Comparison of ENCODE assay signal across 16 mouse cellular contexts in genomic region chrX:168977776-168978175, GRCm38 (mm10).
DNase-seq lines count a peak whose midpoint lies in the region; ATAC-seq and TF ChIP-seq lines count a peak whose summit lies in the region.
"Had no signal": no experiment of that assay in that cellular context is flagged by ENCODE, and none has a peak within 500 bp of the region (broad histone marks: within the 10 kb centered on the region; RNA-seq: fewer than 3 reads in every experiment).

No protein-coding gene starts in this region.

- no peak for TF ChIP-seq POLR2A in heart, adult 2 months (IDR thresholded peaks at IDR 0.05; ENCODE audit: insufficient read depth, low read depth, low read length)
- no peak for TF ChIP-seq POLR2A in cerebellum, adult 2 months (IDR thresholded peaks at IDR 0.05; ENCODE audit: borderline replicate concordance, insufficient read depth, low read length)

- H3K4me1 ChIP-seq in heart, embryonic 10.5 days = no peaks in the 10 kb centered on the region; the same call in 1 of the 2 replicates
- H3K4me1 ChIP-seq in heart, adult 2 months (ENCODE audit: control insufficient read depth, insufficient read depth, low read length) = no peaks in the 10 kb centered on the region
- no peaks in the 10 kb centered on the region for H3K4me1 ChIP-seq in midbrain, embryonic 14.5 days (ENCODE audit: control insufficient read depth, insufficient read depth, low read length)
- no peaks in the 10 kb centered on the region for H3K4me1 ChIP-seq in midbrain, embryonic 15.5 days
- H3K4me1 ChIP-seq in cerebellum, adult 2 months (ENCODE audit: control insufficient read depth, insufficient read depth, low read length) = no peaks in the 10 kb centered on the region
- no peaks in the 10 kb centered on the region for H3K4me1 ChIP-seq in forebrain, embryonic 15.5 days
- H3K4me1 ChIP-seq: embryonic facial prominence, embryonic 13.5 days; forebrain, embryonic 13.5 days had no signal

- no peaks in the 10 kb centered on the region for H3K79me2 ChIP-seq in heart, adult 2 months (replicated peaks; ENCODE audit: control insufficient read depth, insufficient read depth, low read length)

- H3K9me3 ChIP-seq in heart, embryonic 10.5 days = no peaks in the 10 kb centered on the region
- no peaks in the 10 kb centered on the region for H3K9me3 ChIP-seq in midbrain, embryonic 14.5 days (ENCODE audit: control insufficient read depth, low read length)
- no peaks in the 10 kb centered on the region for H3K9me3 ChIP-seq in midbrain, embryonic 15.5 days
- no peaks in the 10 kb centered on the region for H3K9me3 ChIP-seq in forebrain, embryonic 15.5 days
- H3K9me3 ChIP-seq: embryonic facial prominence, embryonic 13.5 days; forebrain, embryonic 13.5 days had no signal

- no peak for ATAC-seq in midbrain, embryonic 14.5 days (ENCODE audit: low FRiP score, low TSS enrichment)
- ATAC-seq in midbrain, embryonic 15.5 days (replicated peaks) = no peak
- peak; percentile 27; the same call in 1 of the 2 replicates for ATAC-seq in granulocyte monocyte progenitor cell, adult 5-6 weeks (replicated peaks; ENCODE audit: poor library complexity, severe bottlenecking)
- ATAC-seq in forebrain, embryonic 15.5 days (replicated peaks) = no peak
- ATAC-seq: forebrain, embryonic 13.5 days; hindbrain, postnatal 0 days had no signal

- H3K36me3 ChIP-seq in heart, embryonic 10.5 days = no peaks in the 10 kb centered on the region
- no peaks in the 10 kb centered on the region for H3K36me3 ChIP-seq in heart, adult 2 months (ENCODE audit: control insufficient read depth, insufficient read depth, low read length)
- no peaks in the 10 kb centered on the region for H3K36me3 ChIP-seq in midbrain, embryonic 14.5 days (ENCODE audit: control insufficient read depth, insufficient read depth, low read length)
- H3K36me3 ChIP-seq in midbrain, embryonic 15.5 days (replicated peaks) = no peaks in the 10 kb centered on the region
- H3K36me3 ChIP-seq in forebrain, embryonic 15.5 days = no peaks in the 10 kb centered on the region
- H3K36me3 ChIP-seq: embryonic facial prominence, embryonic 13.5 days had no signal

- H3K4me3 ChIP-seq in heart, embryonic 10.5 days = no peak overlapping the region
- no peak overlapping the region for H3K4me3 ChIP-seq in heart, adult 2 months
- H3K4me3 ChIP-seq in midbrain, embryonic 14.5 days (replicated peaks; ENCODE audit: low read depth, low read length) = no peak overlapping the region
- no peak overlapping the region for H3K4me3 ChIP-seq in midbrain, embryonic 15.5 days
- no peak overlapping the region for H3K4me3 ChIP-seq in cerebellum, adult 2 months (replicated peaks; ENCODE audit: insufficient read depth, low read depth, low read length)
- no peak overlapping the region for H3K4me3 ChIP-seq in forebrain, embryonic 15.5 days
- H3K4me3 ChIP-seq: embryonic facial prominence, embryonic 13.5 days; forebrain, embryonic 13.5 days; layer of hippocampus, adult 2 months had no signal

- no peak for TF ChIP-seq EP300 in heart, adult 2 months (IDR thresholded peaks at IDR 0.05; ENCODE audit: insufficient read depth, low read depth, low read length)

- WGBS in heart, embryonic 10.5 days = 59% methylated on average over 3 of the region's 3 CpGs
- 49% methylated on average over 3 of the region's 3 CpGs for WGBS in heart, adult 2 months
- WGBS in midbrain, embryonic 14.5 days = 56% methylated on average over 3 of the region's 3 CpGs
- WGBS in midbrain, embryonic 15.5 days = 56% methylated on average over 3 of the region's 3 CpGs
- WGBS in cerebellum, adult 2 months = 20% methylated on average over 3 of the region's 3 CpGs
- 69% methylated on average over 3 of the region's 3 CpGs for WGBS in forebrain, embryonic 15.5 days

- no peak overlapping the region for H3K4me2 ChIP-seq in midbrain, embryonic 14.5 days (ENCODE audit: low read length)
- H3K4me2 ChIP-seq in midbrain, embryonic 15.5 days = no peak overlapping the region
- no peak overlapping the region for H3K4me2 ChIP-seq in forebrain, embryonic 15.5 days (replicated peaks)
- H3K4me2 ChIP-seq: embryonic facial prominence, embryonic 13.5 days; forebrain, embryonic 13.5 days had no signal

- H3K27me3 ChIP-seq in heart, embryonic 10.5 days (ENCODE audit: insufficient read depth, poor library complexity, severe bottlenecking) = no peaks in the 10 kb centered on the region
- no peaks in the 10 kb centered on the region for H3K27me3 ChIP-seq in heart, adult 2 months (ENCODE audit: control insufficient read depth, insufficient read depth, low read length)
- H3K27me3 ChIP-seq in midbrain, embryonic 14.5 days (ENCODE audit: control insufficient read depth, insufficient read depth, low read length) = peaks cover 4% of the 10 kb centered on the region; the same call in 1 of the 2 replicates
- 0 out of 2 replicates have a peak, but pooled peaks cover 3% of the 10 kb centered on the region for H3K27me3 ChIP-seq in midbrain, embryonic 15.5 days (replicated peaks)
- no peaks in the 10 kb centered on the region for H3K27me3 ChIP-seq in cerebellum, adult 2 months (ENCODE audit: control insufficient read depth, insufficient read depth, low read length)
- no peaks in the 10 kb centered on the region for H3K27me3 ChIP-seq in forebrain, embryonic 15.5 days
- H3K27me3 ChIP-seq: forebrain, embryonic 13.5 days had no signal

- no peak for TF ChIP-seq CTCF in heart, adult 2 months (IDR thresholded peaks at IDR 0.05)
- TF ChIP-seq CTCF in cerebellum, adult 2 months (IDR thresholded peaks at IDR 0.05; ENCODE audit: borderline replicate concordance, insufficient read depth, low read depth, low read length) = no peak

- H3K27ac ChIP-seq in heart, embryonic 10.5 days = no peak overlapping the region
- no peak overlapping the region for H3K27ac ChIP-seq in heart, adult 2 months
- no peak overlapping the region for H3K27ac ChIP-seq in midbrain, embryonic 14.5 days (replicated peaks; ENCODE audit: low read depth, low read length)
- no peak overlapping the region for H3K27ac ChIP-seq in midbrain, embryonic 15.5 days
- no peak overlapping the region for H3K27ac ChIP-seq in cerebellum, adult 2 months (ENCODE audit: insufficient read depth, low read length)
- no peak overlapping the region for H3K27ac ChIP-seq in forebrain, embryonic 15.5 days (replicated peaks)
- H3K27ac ChIP-seq: embryonic facial prominence, embryonic 13.5 days; forebrain, embryonic 13.5 days; hindbrain, postnatal 0 days; layer of hippocampus, adult 2 months had no signal

- intact Hi-C loops in heart, adult 2 months (cut with DNase I) = no loop called here

- H3K9ac ChIP-seq in heart, adult 2 months (ENCODE audit: low read depth, low read length) = no peak overlapping the region
- H3K9ac ChIP-seq in midbrain, embryonic 14.5 days (replicated peaks; ENCODE audit: low read length) = no peak overlapping the region
- no peak overlapping the region for H3K9ac ChIP-seq in midbrain, embryonic 15.5 days
- H3K9ac ChIP-seq in forebrain, embryonic 15.5 days (replicated peaks) = no peak overlapping the region
- H3K9ac ChIP-seq: embryonic facial prominence, embryonic 13.5 days; forebrain, embryonic 13.5 days had no signal

- DNase-seq in heart, embryonic 10.5 days (ENCODE audit: low spot score) = peak; percentile 74
- DNase-seq in heart, adult 2 months = no peak
- DNase-seq in midbrain, embryonic 14.5 days = peak; percentile 1
- no peak for DNase-seq in cerebellum, adult 9-11 months
- DNase-seq in cerebellum, adult 2 months = no peak
- DNase-seq: adrenal gland, adult 2 months; cerebellum, adult 9-10 months; gastrocnemius, postnatal 36 days; liver had no signal

Comparison
In these comparisons a context has a peak if more than half of its experiments do, and no peak if none do; other contexts are left out.
1. DNase-seq: peak in heart, embryonic 10.5 days (single experiment) and midbrain, embryonic 14.5 days (single experiment); none in heart, adult 2 months (0 of 2), cerebellum, adult 9-11 months (single experiment) and cerebellum, adult 2 months (0 of 2).